Mouse (Mus musculus) regulatory T cell (primary cell): ENCODE data around the gene Nbdy.

Source experiments
- in situ Hi-C: fragments of 300-600 bp; cut with MboI, MseI; formaldehyde crosslinking; loops from one replicate; pipeline ENCODE4 v1.15.1; 2025; ENCODE audit warnings: high pct_unique_total_duplicates

The Nbdy gene

GRCm38 (mm10) chrX:153723110-153723916 lies at the start of gene Nbdy:
TSS of gene Nbdy (plus strand) at chrX:153723590.
- in situ Hi-C loops, result loop anchor here (25.0 kb wide), 1 partner anchor 361 kb away; no protein-coding TSS in a partner anchor

- in situ Hi-C loops, result no loop called here
Measured at GRCm38 (mm10) chrX:153695782-153696395, 27.5 kb upstream of the Nbdy start, which contains the start of gene Kctd12b. TSS of gene Kctd12b (minus strand) at chrX:153696391.

- in situ Hi-C loops, result loop anchor here (25.0 kb wide), 1 partner anchor 338 kb away; no protein-coding TSS in a partner anchor
Measured at GRCm38 (mm10) chrX:153700463-153700862, 22.9 kb upstream of the Nbdy start.

GRCm38 (mm10) chrX:153707735-153708134 lies 15.7 kb upstream of the Nbdy start:
- in situ Hi-C loops, result loop anchor here (25.0 kb wide), 1 partner anchor 345 kb away; no protein-coding TSS in a partner anchor

- in situ Hi-C loops, result loop anchor here (25.0 kb wide), 1 partner anchor 354 kb away; no protein-coding TSS in a partner anchor
Measured at GRCm38 (mm10) chrX:153716716-153717115, 6.7 kb upstream of the Nbdy start.

GRCm38 (mm10) chrX:153719602-153720001 lies 3.8 kb upstream of the Nbdy start:
- in situ Hi-C loops, result loop anchor here (25.0 kb wide), 1 partner anchor 357 kb away; no protein-coding TSS in a partner anchor

GRCm38 (mm10) chrX:153724400-153724799 lies 1.0 kb downstream of the Nbdy start:
- in situ Hi-C loops, result loop anchor here (25.0 kb wide), 1 partner anchor 362 kb away; no protein-coding TSS in a partner anchor

- in situ Hi-C loops, result no loop called here
Measured at GRCm38 (mm10) chrX:153735697-153736096, 12.3 kb downstream of the Nbdy start.

GRCm38 (mm10) chrX:153742493-153742892 lies 19.1 kb downstream of the Nbdy start:
- in situ Hi-C loops, result no loop called here

- in situ Hi-C loops, result no loop called here
Measured at GRCm38 (mm10) chrX:153749230-153749629, 25.8 kb downstream of the Nbdy start.
